Comparison of ENCODE assay signal across 8 mouse cellular contexts in genomic region chr2:52742256-52743158, GRCm38 (mm10). TPM values are rescaled to one million over a fixed set of nuclear protein-coding genes. Genes with fewer than 3 reads are reported as not detected.
DNase-seq lines count a peak whose midpoint lies in the region.

TSS of gene Stam2 (minus strand) at chr2:52742281.

- H3K27me3 ChIP-seq in megakaryocyte, embryonic 14.5 days (replicated peaks), result no peaks in the 10 kb centered on the region

- H3K9me3 ChIP-seq in megakaryocyte, embryonic 14.5 days, result peaks cover 14% of the 10 kb centered on the region

- H3K36me3 ChIP-seq in megakaryocyte, embryonic 14.5 days (replicated peaks; ENCODE audit: low read length), result peaks cover 16% of the 10 kb centered on the region

- peak; percentile 93 to 99 for DNase-seq in adrenal gland, adult (ENCODE audit: inconsistent age in 2 of 2, low spot score in 1 of 2)
- DNase-seq in embryo, embryonic 10 days (ENCODE audit: low spot score), result peak; percentile 88
- DNase-seq in gastrocnemius, postnatal 10 days, result peak; percentile 88
- peak; percentile 95 for DNase-seq in induced T-regulatory cell, adult 2 months (ENCODE audit: low read depth)
- peak; percentile 60 to 92 for DNase-seq in left cerebral cortex, adult 9 months (ENCODE audit: low spot score in 2 of 2)
- DNase-seq in right cerebral cortex, adult 2 months (ENCODE audit: low spot score in 2 of 2), result peak; percentile 87 to 94
- DNase-seq in urinary bladder, postnatal 14 days (ENCODE audit: low spot score), result peak; percentile 91

- H3K4me3 ChIP-seq in megakaryocyte, embryonic 14.5 days (replicated peaks), result peak within 1 kb of the TSS; percentile 98

- H3K4me1 ChIP-seq in megakaryocyte, embryonic 14.5 days, result peaks cover 39% of the 10 kb centered on the region

RNA-seq across cellular contexts. Expression of gene Stam2, which starts in this region (rescaled TPM):
- 10 to 100 TPM; 17.9 to 20.8 TPM for total RNA-seq in gastrocnemius, postnatal 10 days (2021)
- 0.57 and 6.2 TPM in 2 replicates for polyA plus RNA-seq in megakaryocyte, embryonic 14.5 days (2012; ENCODE audit: insufficient read depth, low replicate concordance)

Comparison
In these comparisons a context has a peak if more than half of its experiments do, and no peak if none do; other contexts are left out.
1. Peak in every context shown above with its lines: DNase-seq and H3K4me3 ChIP-seq.